Mouse (Mus musculus) bone marrow macrophage, adult 2 months (primary cell): Measurements from ENCODE around the gene St6galnac5.
"Not testable (repeated sequence)": the region's sequence is repeated elsewhere in the genome, so short reads cannot be mapped to it uniquely, and the experiment has no call there.

Source experiments
- CTCF ChIP-seq: IDR thresholded peaks from 2 replicates; pipeline ENCODE4 v1.5.1; 2012; ENCODE audit warnings: low read depth, mild to moderate bottlenecking, low read length, moderate library complexity
- POLR2A ChIP-seq: IDR thresholded peaks from 2 replicates; pipeline ENCODE4 v1.6.1; 2012; ENCODE audit warnings: mild to moderate bottlenecking, low read depth, low read length, borderline replicate concordance

DNA sequence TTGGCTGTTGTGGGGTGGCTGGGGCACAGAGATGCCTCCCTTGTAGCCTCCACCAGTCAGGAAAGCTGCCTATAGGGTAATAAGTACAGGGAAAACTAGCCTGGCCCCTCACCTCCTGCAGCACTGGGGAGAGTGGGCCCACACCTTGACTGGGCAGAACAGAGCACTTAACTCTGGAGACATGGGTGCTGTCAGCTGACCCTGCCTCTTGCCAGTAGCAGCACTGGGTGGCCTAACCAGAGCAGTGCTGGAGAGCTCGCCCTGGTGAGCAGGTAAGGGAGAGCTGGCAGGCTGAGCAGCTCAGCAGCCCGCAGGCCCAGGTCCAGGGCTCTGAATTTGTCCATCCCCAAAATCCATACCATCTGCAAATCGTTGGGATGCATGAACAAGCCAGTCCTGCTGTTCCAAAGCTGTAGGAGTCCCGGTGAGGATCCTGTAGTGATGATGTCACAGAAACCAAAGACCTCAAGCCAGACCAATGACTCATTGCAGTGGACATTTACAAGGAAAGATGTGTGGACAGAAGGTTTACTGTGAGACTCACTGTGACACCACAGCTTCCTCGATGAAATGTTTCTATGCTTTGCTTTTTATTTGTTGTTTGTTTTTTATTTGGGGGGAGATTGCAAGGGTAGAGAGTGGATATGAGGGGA lies 193.6 kb downstream of the St6galnac5 start:
- TF ChIP-seq POLR2A, CTCF: not testable (repeated sequence)
